Mouse (Mus musculus): ENCODE measurements at regions not wholly inside any gene's neighbourhood (a gene's known extent, or its start where the extent isn't known, plus 50 kb on each side); places are given as distances from the start of the nearest gene placed in this dataset.

GRCm38 (mm10) chr3:12262342-12262741 lies 1926.9 kb upstream of the Gm38303 start:
- DNase-seq (ENCODE audit: low spot score), result no peak
- WGBS, result 76% methylated on average over 1 of the region's 1 CpGs
- no peak for TF ChIP-seq CTCF (IDR thresholded peaks at IDR 0.05; ENCODE audit: low read depth)

GRCm38 (mm10) chr3:12257650-12258049 lies 1922.2 kb upstream of the Gm38303 start:
- Histone ChIP-seq H3K9ac (ENCODE audit: low read depth, low read length) (no peak overlapping the region), H3K36me3 (ENCODE audit: insufficient read depth, low read length) (no peaks in the 10 kb centered on the region), H3K27me3 (ENCODE audit: insufficient read depth, low read length) (no peaks in the 10 kb centered on the region), H3K4me3 (replicated peaks; ENCODE audit: low read depth, low read length) (no peak overlapping the region), H3K9me3 (replicated peaks; ENCODE audit: low read length) (no peaks in the 10 kb centered on the region), H3K4me2 (ENCODE audit: low read length) (no peak overlapping the region), H3K27ac (no peak overlapping the region), H3K4me1 (replicated peaks; ENCODE audit: insufficient read depth, low read length) (no peaks in the 10 kb centered on the region)
- 73% methylated on average over 1 of the region's 1 CpGs for WGBS
- TF ChIP-seq CTCF (IDR thresholded peaks at IDR 0.05; ENCODE audit: low read depth), result no peak
- no peak for ATAC-seq (replicated peaks; ENCODE audit: low FRiP score, low read depth)
- no peak for DNase-seq (ENCODE audit: low spot score)

More at GRCm38 (mm10) chr3:12262342-12262741, 1926.9 kb upstream of the Gm38303 start:
- Histone ChIP-seq H3K4me1 (replicated peaks; ENCODE audit: insufficient read depth, low read length) (no peaks in the 10 kb centered on the region), H3K4me3 (replicated peaks; ENCODE audit: low read depth, low read length) (no peak overlapping the region), H3K9ac (ENCODE audit: low read depth, low read length) (no peak overlapping the region), H3K27me3 (ENCODE audit: insufficient read depth, low read length) (no peaks in the 10 kb centered on the region), H3K36me3 (ENCODE audit: insufficient read depth, low read length) (no peaks in the 10 kb centered on the region), H3K27ac (no peak overlapping the region), H3K4me2 (ENCODE audit: low read length) (no peak overlapping the region), H3K9me3 (replicated peaks; ENCODE audit: low read length) (no peaks in the 10 kb centered on the region)
- ATAC-seq (replicated peaks; ENCODE audit: low FRiP score, low read depth), result no peak

- Histone ChIP-seq H3K4me2 (ENCODE audit: low read length) (no peak overlapping the region), H3K36me3 (ENCODE audit: insufficient read depth, low read length) (no peaks in the 10 kb centered on the region), H3K27ac (no peak overlapping the region), H3K9me3 (replicated peaks; ENCODE audit: low read length) (no peaks in the 10 kb centered on the region), H3K27me3 (ENCODE audit: insufficient read depth, low read length) (no peaks in the 10 kb centered on the region), H3K9ac (ENCODE audit: low read depth, low read length) (no peak overlapping the region), H3K4me3 (replicated peaks; ENCODE audit: low read depth, low read length) (no peak overlapping the region), H3K4me1 (replicated peaks; ENCODE audit: insufficient read depth, low read length) (no peaks in the 10 kb centered on the region)
- no peak for TF ChIP-seq CTCF (IDR thresholded peaks at IDR 0.05; ENCODE audit: low read depth)
- ATAC-seq (replicated peaks; ENCODE audit: low FRiP score, low read depth) (no peak), DNase-seq (ENCODE audit: low spot score) (no peak)
- 95% methylated on average over 3 of the region's 3 CpGs for WGBS
Measured at GRCm38 (mm10) chr3:12246145-12246544, 1910.7 kb upstream of the Gm38303 start.

GRCm38 (mm10) chr3:12241026-12241425 lies 1905.5 kb upstream of the Gm38303 start:
- no peak for TF ChIP-seq CTCF (IDR thresholded peaks at IDR 0.05; ENCODE audit: low read depth)
- Histone ChIP-seq H3K27me3 (ENCODE audit: insufficient read depth, low read length) (no peaks in the 10 kb centered on the region), H3K9me3 (replicated peaks; ENCODE audit: low read length) (no peaks in the 10 kb centered on the region), H3K4me1 (replicated peaks; ENCODE audit: insufficient read depth, low read length) (no peaks in the 10 kb centered on the region), H3K4me3 (replicated peaks; ENCODE audit: low read depth, low read length) (no peak overlapping the region), H3K27ac (no peak overlapping the region), H3K9ac (ENCODE audit: low read depth, low read length) (no peak overlapping the region), H3K36me3 (ENCODE audit: insufficient read depth, low read length) (no peaks in the 10 kb centered on the region), H3K4me2 (ENCODE audit: low read length) (no peak overlapping the region)
- no peak for ATAC-seq (replicated peaks; ENCODE audit: low FRiP score, low read depth)
- DNase-seq (ENCODE audit: low spot score), result no peak
- WGBS, result 80% methylated on average over 1 of the region's 1 CpGs

GRCm38 (mm10) chr3:12227741-12228480 lies 1892.4 kb upstream of the Gm38303 start:
- H3K4me3 ChIP-seq (replicated peaks; ENCODE audit: low read depth, low read length), result no peak overlapping the region
- TF ChIP-seq CTCF (IDR thresholded peaks at IDR 0.05; ENCODE audit: low read depth), result no peak
- no peak overlapping the region for H3K9ac ChIP-seq (ENCODE audit: low read depth, low read length)
- no peak overlapping the region for H3K4me2 ChIP-seq (ENCODE audit: low read length)
- H3K4me1 ChIP-seq (replicated peaks; ENCODE audit: insufficient read depth, low read length), result no peaks in the 10 kb centered on the region
- no peaks in the 10 kb centered on the region for H3K36me3 ChIP-seq (ENCODE audit: insufficient read depth, low read length)
- no peaks in the 10 kb centered on the region for H3K9me3 ChIP-seq (replicated peaks; ENCODE audit: low read length)
- DNase-seq (ENCODE audit: low spot score), result peak; percentile 48
- no peak for ATAC-seq (replicated peaks; ENCODE audit: low FRiP score, low read depth)
- H3K27me3 ChIP-seq (ENCODE audit: insufficient read depth, low read length), result no peaks in the 10 kb centered on the region
- H3K27ac ChIP-seq, result no peak overlapping the region

GRCm38 (mm10) chr3:12226816-12227215 lies 1891.3 kb upstream of the Gm38303 start:
- no peaks in the 10 kb centered on the region for H3K27me3 ChIP-seq (ENCODE audit: insufficient read depth, low read length)
- H3K4me3 ChIP-seq (replicated peaks; ENCODE audit: low read depth, low read length), result no peak overlapping the region
- no peak for TF ChIP-seq CTCF (IDR thresholded peaks at IDR 0.05; ENCODE audit: low read depth)
- H3K9ac ChIP-seq (ENCODE audit: low read depth, low read length), result no peak overlapping the region
- no peak overlapping the region for H3K4me2 ChIP-seq (ENCODE audit: low read length)
- 79% methylated on average over 3 of the region's 3 CpGs for WGBS
- no peaks in the 10 kb centered on the region for H3K9me3 ChIP-seq (replicated peaks; ENCODE audit: low read length)
- no peak overlapping the region for H3K27ac ChIP-seq
- H3K4me1 ChIP-seq (replicated peaks; ENCODE audit: insufficient read depth, low read length), result no peaks in the 10 kb centered on the region
- ATAC-seq (replicated peaks; ENCODE audit: low FRiP score, low read depth) (no peak), DNase-seq (ENCODE audit: low spot score) (no peak)
- no peaks in the 10 kb centered on the region for H3K36me3 ChIP-seq (ENCODE audit: insufficient read depth, low read length)

GRCm38 (mm10) chr3:12224851-12225250 lies 1889.4 kb upstream of the Gm38303 start:
- no peak for TF ChIP-seq CTCF (IDR thresholded peaks at IDR 0.05; ENCODE audit: low read depth)
- DNase-seq (ENCODE audit: low spot score), result no peak
- H3K9ac ChIP-seq (ENCODE audit: low read depth, low read length), result no peak overlapping the region

More at GRCm38 (mm10) chr3:12224851-12225250, 1889.4 kb upstream of the Gm38303 start:
- H3K36me3 ChIP-seq (ENCODE audit: insufficient read depth, low read length), result no peaks in the 10 kb centered on the region
- H3K27ac ChIP-seq, result no peak overlapping the region
- H3K4me2 ChIP-seq (ENCODE audit: low read length), result no peak overlapping the region
- ATAC-seq (replicated peaks; ENCODE audit: low FRiP score, low read depth), result no peak
- H3K4me3 ChIP-seq (replicated peaks; ENCODE audit: low read depth, low read length), result no peak overlapping the region
- no peaks in the 10 kb centered on the region for H3K4me1 ChIP-seq (replicated peaks; ENCODE audit: insufficient read depth, low read length)
- no peaks in the 10 kb centered on the region for H3K27me3 ChIP-seq (ENCODE audit: insufficient read depth, low read length)
- H3K9me3 ChIP-seq (replicated peaks; ENCODE audit: low read length), result no peaks in the 10 kb centered on the region

Measured in kidney, postnatal 0 days (tissue).